Mouse (Mus musculus): ENCODE measurements at regions not wholly inside any gene's neighbourhood (a gene's known extent, or its start where the extent isn't known, plus 50 kb on each side); places are given as distances from the start of the nearest gene placed in this dataset.
"Not testable (repeated sequence)": the region's sequence is repeated elsewhere in the genome, so short reads cannot be mapped to it uniquely, and the experiment has no call there.

DNA sequence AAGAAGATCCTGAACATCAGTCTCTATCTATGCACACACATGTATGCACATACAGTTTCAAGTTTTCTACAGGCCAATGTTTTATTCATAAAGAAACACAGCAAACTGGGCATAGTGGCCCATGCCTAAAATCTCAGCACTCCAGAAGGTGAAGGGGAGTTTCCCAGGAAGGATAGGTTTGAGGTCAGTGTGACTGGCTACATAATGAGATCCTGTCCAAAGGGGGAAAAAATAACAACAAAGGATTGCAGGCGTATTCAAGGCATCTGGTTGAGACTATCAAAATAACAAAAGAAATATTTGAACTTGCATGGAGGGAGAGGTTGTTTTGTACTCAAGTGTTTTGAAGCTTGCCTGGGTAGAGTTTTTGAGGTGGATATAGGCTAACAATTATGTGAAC, 80.0 kb upstream of the Cep85l start:
- H3K27me3 ChIP-seq; H3K9ac ChIP-seq; H3K4me3 ChIP-seq; H3K4me1 ChIP-seq; H3K36me3 ChIP-seq; H3K27ac ChIP-seq; ATAC-seq (ENCODE audit: low FRiP score); H3K9me3 ChIP-seq (replicated peaks); H3K4me2 ChIP-seq (replicated peaks): not testable (repeated sequence)
- 76% methylated on average over 1 of the region's 1 CpGs for WGBS

DNA sequence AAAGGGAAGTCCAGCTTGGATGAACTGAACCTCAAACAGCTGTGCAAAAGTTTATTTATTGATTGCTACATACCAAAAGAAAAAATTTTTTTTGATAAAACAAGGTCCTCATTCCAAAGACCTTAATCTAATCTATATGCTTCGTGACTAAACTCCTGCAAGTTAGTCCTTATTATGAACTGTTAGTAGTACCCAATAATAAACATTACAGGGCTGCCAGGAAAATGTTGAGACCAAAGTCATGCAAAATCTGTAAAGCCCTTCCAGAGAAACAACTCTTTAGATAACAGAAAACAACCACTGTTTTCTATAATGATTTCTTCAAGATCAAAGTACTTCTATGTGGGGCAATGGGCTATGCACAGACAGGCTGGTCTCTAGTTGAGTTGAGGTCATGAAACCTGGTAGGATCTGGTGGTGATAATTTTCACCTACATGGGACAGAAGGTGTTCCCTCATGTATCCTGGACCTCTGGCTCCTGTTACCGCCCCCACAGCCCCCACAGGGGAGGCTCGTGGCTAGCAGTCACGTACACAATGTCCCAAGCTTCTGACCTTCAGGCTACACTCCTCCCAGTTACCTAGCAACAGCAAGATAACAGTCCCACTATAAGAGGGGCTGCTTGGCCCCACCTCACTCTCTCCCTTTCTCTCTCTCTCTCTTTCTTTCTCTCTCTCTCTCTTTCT, 76.4 kb upstream of the Cep85l start:
- H3K27me3 ChIP-seq = no peaks in the 10 kb centered on the region
- no peak overlapping the region for H3K4me3 ChIP-seq
- no peak for ATAC-seq (ENCODE audit: low FRiP score)
- no peak overlapping the region for H3K9ac ChIP-seq
- H3K4me1 ChIP-seq = no peaks in the 10 kb centered on the region
- H3K27ac ChIP-seq = no peak overlapping the region
- no peaks in the 10 kb centered on the region for H3K9me3 ChIP-seq (replicated peaks)
- H3K4me2 ChIP-seq (replicated peaks) = no peak overlapping the region
- 58% methylated on average over 4 of the region's 4 CpGs for WGBS
- no peaks in the 10 kb centered on the region for H3K36me3 ChIP-seq

DNA sequence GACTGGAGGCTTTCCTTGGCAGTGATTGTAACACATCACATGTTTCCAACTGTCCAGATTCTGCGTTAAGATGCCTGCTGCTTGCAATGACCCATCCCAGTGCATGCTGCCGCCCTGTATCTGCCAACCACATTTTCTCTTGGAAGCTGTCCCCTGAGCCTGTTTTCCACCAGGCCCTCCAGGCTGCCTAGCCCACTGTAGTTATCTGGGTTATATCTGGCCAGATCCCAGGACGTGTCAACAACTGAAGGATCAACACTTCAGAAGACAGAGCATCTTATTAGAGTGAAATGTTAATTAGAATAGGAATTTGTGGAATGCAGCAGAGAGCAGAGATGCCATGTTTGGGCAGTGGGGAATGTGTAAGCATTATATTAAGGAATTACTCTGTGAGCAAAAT, 65.0 kb upstream of the Cep85l start:
- H3K4me1 ChIP-seq = no peaks in the 10 kb centered on the region
- H3K9me3 ChIP-seq (replicated peaks) = no peaks in the 10 kb centered on the region
- H3K36me3 ChIP-seq = no peaks in the 10 kb centered on the region
- WGBS = 63% methylated on average over 3 of the region's 3 CpGs
- H3K4me2 ChIP-seq (replicated peaks) = no peak overlapping the region
- H3K4me3 ChIP-seq = no peak overlapping the region
- no peak overlapping the region for H3K9ac ChIP-seq
- no peak overlapping the region for H3K27ac ChIP-seq
- H3K27me3 ChIP-seq = no peaks in the 10 kb centered on the region
- no peak for ATAC-seq (ENCODE audit: low FRiP score)

DNA sequence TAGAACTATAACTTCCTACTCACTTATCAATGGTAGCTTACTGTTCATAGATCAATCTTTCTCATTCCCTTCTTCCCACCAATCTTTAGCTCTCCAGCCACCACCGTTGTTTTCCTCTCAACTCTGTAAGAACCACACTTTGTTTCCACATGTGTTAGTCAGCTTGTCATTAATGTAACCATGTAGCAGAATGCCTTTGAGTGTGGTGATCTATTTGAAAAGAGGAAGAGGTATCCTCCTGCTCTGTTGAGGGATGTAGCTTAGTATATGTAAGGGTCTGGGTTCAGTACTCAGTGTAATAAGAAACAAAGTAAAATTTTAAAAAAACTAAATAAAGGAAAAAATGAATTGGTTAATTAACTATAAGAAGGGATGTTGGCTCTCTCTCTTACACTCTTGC, 63.7 kb upstream of the Cep85l start:
- no peak overlapping the region for H3K9ac ChIP-seq
- H3K4me1 ChIP-seq = no peaks in the 10 kb centered on the region
- no peak overlapping the region for H3K4me3 ChIP-seq
- no peaks in the 10 kb centered on the region for H3K9me3 ChIP-seq (replicated peaks)
- H3K27me3 ChIP-seq = no peaks in the 10 kb centered on the region
- H3K4me2 ChIP-seq (replicated peaks) = no peak overlapping the region
- 85% methylated on average over 1 of the region's 1 CpGs for WGBS
- H3K27ac ChIP-seq = no peak overlapping the region
- no peak for ATAC-seq (ENCODE audit: low FRiP score)
- H3K36me3 ChIP-seq = no peaks in the 10 kb centered on the region

DNA sequence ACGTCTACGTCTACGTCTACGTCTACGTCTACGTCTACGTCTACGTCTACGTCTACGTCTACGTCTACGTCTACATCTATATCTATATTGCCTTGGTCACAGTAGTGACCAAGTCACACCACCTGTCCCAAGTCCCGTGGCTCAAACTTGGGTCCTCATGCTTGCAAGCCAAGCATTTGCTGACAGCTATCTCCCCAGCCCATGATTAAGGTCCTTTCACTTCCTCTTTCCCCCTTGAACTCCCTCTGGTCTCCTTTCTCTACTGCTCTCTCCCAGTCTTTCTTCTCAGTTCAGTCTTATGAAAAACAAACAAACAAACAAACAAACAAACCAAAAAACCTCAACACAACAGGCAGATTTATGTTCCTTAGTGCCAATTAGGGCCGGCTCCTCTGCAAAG, 63.2 kb upstream of the Cep85l start:
- WGBS = 96% methylated on average over 14 of the region's 14 CpGs
- Histone ChIP-seq H3K27ac (no peak overlapping the region), H3K9ac (no peak overlapping the region), H3K36me3 (no peaks in the 10 kb centered on the region), H3K4me3 (no peak overlapping the region), H3K27me3 (no peaks in the 10 kb centered on the region), H3K4me1 (no peaks in the 10 kb centered on the region), H3K9me3 (replicated peaks) (no peaks in the 10 kb centered on the region), H3K4me2 (replicated peaks) (no peak overlapping the region)
- ATAC-seq (ENCODE audit: low FRiP score) = no peak

DNA sequence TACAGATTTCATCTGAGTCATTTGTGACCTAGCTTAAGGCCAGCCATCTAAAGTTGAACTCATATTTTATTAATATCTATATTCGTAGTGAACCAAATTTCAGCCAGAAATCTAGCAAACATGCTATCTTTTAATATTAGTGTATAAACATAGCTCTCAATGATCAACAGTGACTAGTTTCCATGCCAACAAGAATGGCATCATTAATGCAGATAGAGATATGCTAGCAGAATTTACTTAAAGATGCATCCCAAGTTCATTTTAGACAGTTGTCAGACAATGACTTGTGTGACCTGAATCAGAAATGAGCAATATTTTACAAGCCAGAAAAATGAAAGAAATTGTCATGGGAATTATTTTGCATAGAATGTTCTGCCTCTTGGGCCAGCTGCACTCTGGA, 60.5 kb upstream of the Cep85l start:
- H3K36me3 ChIP-seq = no peaks in the 10 kb centered on the region
- no peak overlapping the region for H3K27ac ChIP-seq
- H3K27me3 ChIP-seq = no peaks in the 10 kb centered on the region
- ATAC-seq (ENCODE audit: low FRiP score) = no peak
- H3K9ac ChIP-seq = no peak overlapping the region
- peaks cover 8% of the 10 kb centered on the region for H3K4me1 ChIP-seq
- H3K4me2 ChIP-seq (replicated peaks) = no peak overlapping the region
- H3K4me3 ChIP-seq = no peak overlapping the region
- H3K9me3 ChIP-seq (replicated peaks) = no peaks in the 10 kb centered on the region
- 77% methylated on average over 1 of the region's 1 CpGs for WGBS

DNA sequence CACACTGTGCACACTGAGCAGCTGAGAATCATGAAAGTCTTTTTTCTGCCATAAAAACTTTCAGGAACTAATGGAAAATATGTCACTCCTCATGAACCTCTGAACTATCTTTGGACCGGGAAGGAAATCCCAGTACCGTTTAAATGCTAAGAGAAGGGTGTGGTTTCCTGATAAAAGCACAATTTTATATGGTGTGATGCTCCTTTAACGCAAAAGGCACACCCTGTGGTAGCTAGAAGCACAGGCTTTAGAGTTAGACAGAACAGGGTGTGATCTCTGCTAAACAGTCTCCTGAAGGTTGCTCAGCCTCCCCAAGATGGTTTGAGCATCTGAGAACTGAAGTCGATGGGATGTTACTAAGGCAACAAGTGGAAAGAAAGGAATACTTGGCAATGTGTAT, 58.6 kb upstream of the Cep85l start:
- no peak overlapping the region for H3K4me3 ChIP-seq
- no peak overlapping the region for H3K9ac ChIP-seq
- no peak overlapping the region for H3K4me2 ChIP-seq (replicated peaks)
- ATAC-seq (ENCODE audit: low FRiP score) = no peak
- WGBS = 88% methylated on average over 4 of the region's 4 CpGs
- no peaks in the 10 kb centered on the region for H3K36me3 ChIP-seq
- no peak overlapping the region for H3K27ac ChIP-seq
- peaks cover 12% of the 10 kb centered on the region for H3K4me1 ChIP-seq
- H3K9me3 ChIP-seq (replicated peaks) = no peaks in the 10 kb centered on the region
- H3K27me3 ChIP-seq = no peaks in the 10 kb centered on the region

DNA sequence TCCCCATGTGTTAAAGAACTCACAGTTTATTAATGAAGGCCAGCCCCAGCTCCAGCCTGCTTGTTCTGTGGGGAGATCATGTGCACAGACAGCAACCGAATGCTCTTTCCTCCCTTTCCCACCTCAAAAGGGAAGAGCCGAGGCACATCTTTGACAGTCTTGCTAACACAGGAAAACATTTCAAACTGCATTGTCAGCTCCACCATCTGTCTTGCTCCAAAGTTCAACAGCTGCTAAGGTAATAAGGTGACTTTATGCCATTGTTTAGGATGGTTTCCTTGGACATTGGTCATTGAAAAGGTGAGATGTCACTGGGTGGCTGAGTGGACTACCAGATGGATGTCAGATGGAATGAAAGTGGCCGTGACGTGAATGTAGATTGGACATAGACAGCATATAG, 58.0 kb upstream of the Cep85l start:
- 79% methylated on average over 4 of the region's 4 CpGs for WGBS
- H3K9me3 ChIP-seq (replicated peaks) = no peaks in the 10 kb centered on the region
- no peak overlapping the region for H3K27ac ChIP-seq
- H3K4me2 ChIP-seq (replicated peaks) = no peak overlapping the region
- H3K4me3 ChIP-seq = no peak overlapping the region
- H3K27me3 ChIP-seq = no peaks in the 10 kb centered on the region
- H3K36me3 ChIP-seq = no peaks in the 10 kb centered on the region
- peaks cover 12% of the 10 kb centered on the region for H3K4me1 ChIP-seq
- H3K9ac ChIP-seq = no peak overlapping the region
- no peak for ATAC-seq (ENCODE audit: low FRiP score)

DNA sequence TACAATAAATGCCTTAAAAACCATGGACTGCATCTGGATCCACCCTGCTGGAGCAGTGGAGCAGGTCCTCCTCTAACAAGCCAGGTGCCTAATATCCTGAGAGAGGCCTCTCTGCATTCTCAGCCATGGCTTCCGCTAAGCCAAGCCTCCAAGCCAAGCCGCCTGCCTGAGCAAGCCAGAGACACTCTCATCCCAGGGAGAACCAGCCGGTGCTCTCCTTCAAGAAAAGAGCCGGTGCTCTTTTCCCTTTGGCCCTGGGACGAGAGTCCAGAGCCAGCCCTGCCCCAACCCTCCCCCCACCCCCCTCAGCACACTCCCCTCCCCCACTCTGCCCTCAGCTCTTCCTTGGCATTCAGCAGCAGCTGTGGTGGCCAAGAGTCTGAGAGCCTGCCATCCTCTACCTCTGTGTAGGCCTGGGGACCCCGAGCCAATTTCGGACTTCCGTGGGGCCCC, 56.3 kb upstream of the Cep85l start:
- Histone ChIP-seq H3K4me3 (no peak overlapping the region), H3K27me3 (no peaks in the 10 kb centered on the region), H3K4me2 (replicated peaks) (no peak overlapping the region), H3K4me1 (peaks cover 12% of the 10 kb centered on the region), H3K9me3 (replicated peaks) (no peaks in the 10 kb centered on the region), H3K9ac (no peak overlapping the region), H3K27ac (no peak overlapping the region), H3K36me3 (no peaks in the 10 kb centered on the region)
- ATAC-seq (ENCODE audit: low FRiP score) = no peak
- WGBS = 61% methylated on average over 8 of the region's 8 CpGs

DNA sequence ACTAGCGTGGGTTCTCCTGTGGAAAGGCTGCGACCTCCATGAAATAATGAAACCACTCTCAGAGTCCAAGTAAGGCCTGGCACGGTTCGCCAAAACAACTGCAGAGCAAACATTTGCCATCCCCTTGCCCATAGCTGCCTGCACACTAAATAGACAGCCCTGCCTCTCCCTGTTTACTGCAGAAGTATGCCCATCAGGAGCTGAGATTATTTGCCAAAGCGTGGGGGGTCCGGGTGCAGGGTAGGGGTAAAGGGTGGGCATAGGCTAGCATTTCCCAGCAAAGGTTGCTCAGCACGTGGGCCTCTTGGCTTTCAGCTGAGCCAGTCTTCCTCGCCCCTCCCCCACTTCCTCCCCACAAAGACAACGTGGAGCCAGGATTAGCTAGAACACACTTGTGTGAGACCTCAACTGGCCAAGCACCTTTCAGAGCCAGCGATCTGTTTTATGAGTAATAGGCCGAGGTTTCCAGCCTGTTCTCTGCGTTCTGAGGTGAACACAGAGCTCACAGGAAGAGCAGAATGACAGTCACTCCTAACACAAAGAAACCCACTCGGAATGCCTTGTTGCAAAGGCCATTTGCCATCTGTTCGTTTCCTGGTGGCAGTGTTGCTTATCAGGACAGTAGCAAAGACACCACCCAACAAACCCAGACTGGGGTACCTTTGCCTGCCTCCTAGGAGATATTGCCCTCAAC, 55.6 kb upstream of the Cep85l start:
- H3K4me1 ChIP-seq = peaks cover 12% of the 10 kb centered on the region
- H3K9ac ChIP-seq = no peak overlapping the region
- H3K27me3 ChIP-seq = no peaks in the 10 kb centered on the region
- H3K4me3 ChIP-seq = no peak overlapping the region
- ATAC-seq (ENCODE audit: low FRiP score) = no peak
- H3K27ac ChIP-seq = no peak overlapping the region
- WGBS = 62% methylated on average over 14 of the region's 14 CpGs
- no peak overlapping the region for H3K4me2 ChIP-seq (replicated peaks)
- H3K36me3 ChIP-seq = no peaks in the 10 kb centered on the region
- no peaks in the 10 kb centered on the region for H3K9me3 ChIP-seq (replicated peaks)

DNA sequence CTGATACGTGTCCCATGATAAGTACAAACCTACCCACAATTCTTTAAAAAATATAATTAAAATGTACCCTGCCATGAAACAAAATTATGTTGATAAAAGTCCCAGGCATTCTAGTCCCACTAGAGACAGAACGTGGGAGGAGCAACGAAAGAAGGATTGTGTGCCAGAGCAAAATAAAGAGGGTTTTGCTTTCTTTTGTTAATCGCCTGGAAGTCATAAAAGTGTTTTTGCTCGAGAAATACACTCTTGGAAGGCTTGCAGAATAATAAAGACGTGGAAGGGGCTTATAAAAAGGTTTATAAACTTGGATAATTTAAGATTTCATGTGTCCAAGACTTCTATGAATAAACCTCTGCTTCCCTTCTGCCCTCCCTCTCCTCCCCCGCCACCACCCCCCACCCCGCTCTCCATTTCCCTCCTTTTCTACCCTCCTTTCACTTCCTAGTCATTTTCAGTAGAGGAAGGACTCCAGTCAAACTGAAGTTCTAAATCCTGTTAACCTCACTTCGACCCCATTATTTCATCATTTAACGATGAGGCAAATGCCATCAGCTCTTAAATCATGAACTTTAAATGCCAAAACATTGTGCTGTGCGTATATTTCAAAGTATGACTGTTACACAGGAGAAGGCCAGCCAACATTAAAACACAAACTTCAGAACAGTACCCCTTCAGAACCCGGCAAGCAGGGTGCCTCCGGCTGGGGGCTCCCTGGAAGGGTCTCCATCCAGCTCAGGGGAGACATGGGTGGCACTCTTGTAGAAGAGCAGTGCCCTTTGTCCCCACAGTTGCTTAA, 54.8 kb upstream of the Cep85l start:
- H3K36me3 ChIP-seq = no peaks in the 10 kb centered on the region
- no peak overlapping the region for H3K9ac ChIP-seq
- no peak overlapping the region for H3K4me2 ChIP-seq (replicated peaks)
- no peaks in the 10 kb centered on the region for H3K9me3 ChIP-seq (replicated peaks)
- WGBS = 82% methylated on average over 13 of the region's 13 CpGs
- H3K27ac ChIP-seq = no peak overlapping the region
- ATAC-seq (ENCODE audit: low FRiP score) = no peak
- peaks cover 18% of the 10 kb centered on the region for H3K4me1 ChIP-seq
- no peak overlapping the region for H3K4me3 ChIP-seq
- no peaks in the 10 kb centered on the region for H3K27me3 ChIP-seq

DNA sequence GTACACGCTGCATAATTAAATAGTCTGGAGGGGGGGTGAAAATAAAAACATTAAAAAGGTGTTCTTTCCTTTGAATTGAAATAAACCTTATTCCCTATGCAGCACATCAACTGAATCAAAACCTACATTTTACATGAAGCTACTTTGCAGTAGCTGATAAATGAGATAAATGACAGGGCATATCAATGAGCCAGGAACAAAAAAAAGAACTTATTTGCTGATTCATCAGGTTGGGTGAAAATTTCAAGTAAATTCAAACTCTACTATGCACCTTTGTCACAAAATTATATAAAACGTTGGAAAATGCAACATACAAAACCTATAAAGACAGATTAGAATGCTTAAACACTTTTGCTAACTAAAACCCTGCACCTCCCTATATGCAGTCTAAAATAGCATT, 53.0 kb upstream of the Cep85l start:
- Histone ChIP-seq H3K9me3 (replicated peaks) (no peaks in the 10 kb centered on the region), H3K4me2 (replicated peaks) (no peak overlapping the region), H3K27me3 (no peaks in the 10 kb centered on the region), H3K9ac (no peak overlapping the region), H3K27ac (no peak overlapping the region), H3K36me3 (no peaks in the 10 kb centered on the region), H3K4me1 (peaks cover 19% of the 10 kb centered on the region), H3K4me3 (no peak overlapping the region)
- WGBS = 86% methylated on average over 2 of the region's 2 CpGs
- ATAC-seq (ENCODE audit: low FRiP score) = no peak

All from hindbrain, embryonic 12.5 days (tissue).